Mouse (Mus musculus): ENCODE data around the gene Fgfr2. TPM values are rescaled to one million over a fixed set of nuclear protein-coding genes. Genes with fewer than 3 reads are reported as not detected.
A peak's percentile ranks its signal among the peaks of the same experiment; 100 is the strongest.

The Fgfr2 gene
- polyA plus RNA-seq, 1 experiment from 2014 or later = 39.4 TPM

DNA sequence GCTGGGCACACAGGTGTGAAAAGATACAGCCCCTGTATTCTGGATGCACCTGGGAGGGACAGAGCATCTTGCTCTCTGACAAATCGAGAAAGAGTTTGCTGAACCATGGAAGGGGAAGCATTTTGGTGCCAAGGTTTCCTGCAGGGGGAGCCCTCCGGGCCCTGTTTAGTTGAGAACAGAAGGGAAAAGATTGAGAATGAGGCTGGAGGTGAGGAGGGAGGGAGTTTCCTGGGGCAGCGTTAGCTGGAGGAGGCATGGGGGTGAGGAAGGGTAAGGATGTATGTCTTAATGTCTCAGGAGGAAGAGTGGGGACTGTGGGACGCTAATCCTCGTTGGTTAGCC, 1524.7 kb downstream of the Fgfr2 start:
- H3K4me2 ChIP-seq (replicated peaks) = peak overlapping the region; percentile 34
- 2% methylated on average over 5 of the region's 5 CpGs for whole genome bisulfite sequencing
- H3K4me1 ChIP-seq (replicated peaks) = peaks cover 30% of the 10 kb centered on the region
- H3K9ac ChIP-seq (replicated peaks) = peak overlapping the region; percentile 30; the same call in 1 of the 2 replicates
- H3K9me3 ChIP-seq = no peaks in the 10 kb centered on the region
- H3K27me3 ChIP-seq = peaks cover 73% of the 10 kb centered on the region
- ATAC-seq = peak; percentile 49
- no peak overlapping the region for H3K4me3 ChIP-seq (replicated peaks)
- peak overlapping the region; percentile 36; the same call in 1 of the 2 replicates for H3K27ac ChIP-seq
- H3K36me3 ChIP-seq = no peaks in the 10 kb centered on the region

DNA sequence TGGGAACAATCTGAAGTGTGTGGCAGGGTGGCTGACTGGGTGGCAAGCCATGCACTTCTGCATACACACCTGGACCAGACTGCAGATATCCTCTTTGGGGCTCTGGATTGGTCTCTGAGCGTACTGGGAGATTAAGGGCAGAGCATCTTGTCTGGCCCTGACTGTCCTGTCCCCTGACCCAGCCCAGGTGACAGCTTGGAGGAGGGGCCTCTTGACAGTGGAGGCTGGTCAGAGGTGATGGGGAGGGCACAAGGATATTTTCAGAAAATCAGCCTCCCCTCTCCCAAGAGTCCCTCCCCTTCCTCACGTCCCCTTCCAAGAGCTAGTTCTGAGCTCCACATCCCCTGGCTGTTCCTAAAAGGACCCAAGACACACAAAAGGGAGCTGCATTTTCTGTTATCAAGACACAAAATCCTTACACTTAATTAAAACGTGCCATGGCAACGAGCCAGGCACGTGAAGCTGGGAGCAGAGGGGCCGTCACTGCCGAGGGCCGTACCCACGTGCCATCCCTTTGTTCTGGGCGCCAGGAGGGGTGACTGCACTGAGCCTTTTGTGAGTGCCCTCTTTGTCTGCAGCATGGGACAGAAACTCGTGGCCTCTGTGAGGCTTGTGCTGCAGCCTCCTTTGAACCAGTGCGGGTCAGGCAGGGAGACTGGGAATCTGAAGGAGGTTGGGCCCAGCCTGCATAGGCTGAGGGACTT, 1525.2 kb downstream of the Fgfr2 start:
- Histone ChIP-seq H3K9ac (replicated peaks) (peak overlapping the region; percentile 30; the same call in 1 of the 2 replicates), H3K4me2 (replicated peaks) (peak overlapping the region; percentile 34), H3K27me3 (peaks cover 74% of the 10 kb centered on the region), H3K9me3 (no peaks in the 10 kb centered on the region), H3K27ac (peak overlapping the region; percentile 36), H3K4me3 (replicated peaks) (no peak overlapping the region), H3K4me1 (replicated peaks) (peaks cover 26% of the 10 kb centered on the region), H3K36me3 (no peaks in the 10 kb centered on the region)
- ATAC-seq = peak; percentile 91
- WGBS = 3% methylated on average over 12 of the region's 12 CpGs

DNA sequence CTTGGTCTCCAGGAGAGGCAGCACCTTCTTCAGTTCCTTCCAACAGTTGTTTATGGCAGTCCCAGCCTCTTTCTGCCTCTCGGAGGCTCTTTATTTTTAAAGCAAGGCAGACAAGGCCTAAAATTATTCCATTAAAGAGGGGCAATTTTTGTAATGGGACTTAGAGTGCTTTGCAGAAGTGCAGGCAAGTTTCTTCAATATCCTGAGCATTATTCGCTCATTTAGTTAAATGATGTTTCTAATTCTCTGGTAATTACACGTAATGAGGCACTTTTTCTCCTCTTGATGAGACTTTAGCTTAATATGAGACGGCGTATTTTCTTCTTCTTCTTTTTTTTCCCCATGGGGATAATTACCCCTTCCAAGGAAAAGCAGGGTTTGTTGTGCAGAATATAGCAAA, 1537.6 kb downstream of the Fgfr2 start:
- H3K4me2 ChIP-seq (replicated peaks) = no peak overlapping the region
- H3K36me3 ChIP-seq = no peaks in the 10 kb centered on the region
- no peaks in the 10 kb centered on the region for H3K4me1 ChIP-seq (replicated peaks)
- WGBS = 83% methylated on average over 5 of the region's 5 CpGs
- no peak overlapping the region for H3K4me3 ChIP-seq (replicated peaks)
- ATAC-seq = no peak
- H3K27ac ChIP-seq = no peak overlapping the region
- H3K9me3 ChIP-seq = no peaks in the 10 kb centered on the region
- peaks cover 28% of the 10 kb centered on the region for H3K27me3 ChIP-seq
- no peak overlapping the region for H3K9ac ChIP-seq (replicated peaks)

DNA sequence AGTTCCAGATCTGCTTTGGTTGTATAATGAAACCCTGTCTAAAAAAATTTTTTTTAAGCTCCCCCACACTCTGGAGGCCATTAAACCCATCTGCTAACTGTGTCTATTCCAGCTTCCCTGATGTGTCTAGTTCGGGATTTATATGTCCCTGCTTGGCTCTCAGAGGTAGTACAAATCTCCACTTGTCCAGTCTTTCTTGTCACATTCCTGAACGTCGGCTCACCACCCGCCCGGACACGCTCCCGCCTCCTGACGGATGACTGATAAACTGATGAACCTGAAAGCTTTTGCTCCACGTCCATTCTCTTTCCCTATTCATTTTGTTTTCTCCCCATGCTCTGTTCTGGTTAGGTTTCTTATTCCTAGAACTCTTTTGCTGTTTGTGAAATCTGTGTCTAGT, 1541.0 kb downstream of the Fgfr2 start:
- Histone ChIP-seq H3K9me3 (no peaks in the 10 kb centered on the region), H3K4me3 (replicated peaks) (no peak overlapping the region), H3K36me3 (no peaks in the 10 kb centered on the region), H3K9ac (replicated peaks) (no peak overlapping the region), H3K27me3 (peaks cover 11% of the 10 kb centered on the region; the same call in 1 of the 2 replicates), H3K4me2 (replicated peaks) (no peak overlapping the region), H3K4me1 (replicated peaks) (no peaks in the 10 kb centered on the region), H3K27ac (no peak overlapping the region)
- no peak for ATAC-seq
- WGBS = 68% methylated on average over 9 of the region's 9 CpGs

DNA sequence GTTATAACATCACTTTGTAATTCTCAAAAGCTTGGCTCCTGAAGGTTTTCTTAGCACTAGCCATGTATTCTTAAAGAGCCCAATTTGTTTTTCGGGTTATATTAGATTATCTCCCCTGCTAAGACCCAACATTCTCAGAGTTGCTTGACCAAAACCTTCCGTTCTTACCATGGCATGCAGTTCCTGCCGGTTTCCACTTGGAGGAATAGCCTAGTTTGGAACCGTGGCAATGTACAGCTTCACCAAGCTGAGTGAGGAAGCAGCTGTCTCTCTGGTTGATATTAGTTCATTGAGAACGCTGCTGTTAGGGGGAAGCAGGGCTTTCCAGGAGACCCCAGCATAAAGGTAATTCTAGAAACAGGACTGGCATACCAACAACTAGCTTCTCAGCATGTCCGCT, 1547.9 kb downstream of the Fgfr2 start:
- Histone ChIP-seq H3K4me3 (replicated peaks) (no peak overlapping the region), H3K4me2 (replicated peaks) (no peak overlapping the region), H3K27me3 (no peaks in the 10 kb centered on the region), H3K27ac (no peak overlapping the region), H3K4me1 (replicated peaks) (no peaks in the 10 kb centered on the region), H3K9ac (replicated peaks) (no peak overlapping the region), H3K9me3 (no peaks in the 10 kb centered on the region), H3K36me3 (peaks cover 31% of the 10 kb centered on the region)
- 81% methylated on average over 6 of the region's 6 CpGs for WGBS
- ATAC-seq = no peak

DNA sequence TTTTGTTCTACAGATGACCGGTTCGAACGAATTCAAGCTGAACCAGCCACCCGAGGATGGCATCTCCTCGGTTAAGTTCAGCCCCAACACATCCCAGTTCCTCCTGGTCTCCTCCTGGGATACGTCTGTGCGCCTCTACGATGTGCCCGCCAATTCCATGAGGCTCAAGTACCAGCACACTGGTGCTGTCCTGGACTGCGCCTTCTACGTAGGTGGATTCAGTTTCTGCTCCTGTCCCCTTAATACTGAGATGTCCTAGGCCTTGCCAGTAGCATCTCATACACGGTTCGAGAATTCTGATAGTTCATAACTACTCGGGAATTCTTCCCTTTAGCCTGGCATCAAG, 1562.5 kb downstream of the Fgfr2 start:
- H3K4me2 ChIP-seq (replicated peaks) = peak overlapping the region; percentile 68
- H3K9ac ChIP-seq (replicated peaks) = peak overlapping the region; percentile 81
- H3K9me3 ChIP-seq = no peaks in the 10 kb centered on the region
- under 1% methylated on average over 14 of the region's 14 CpGs for WGBS
- peaks cover 30% of the 10 kb centered on the region for H3K36me3 ChIP-seq
- peaks cover 39% of the 10 kb centered on the region for H3K27me3 ChIP-seq
- H3K27ac ChIP-seq = peak overlapping the region; percentile 82
- H3K4me1 ChIP-seq (replicated peaks) = peaks cover 39% of the 10 kb centered on the region
- ATAC-seq = peak; percentile 69
- peak overlapping the region; percentile 71 for H3K4me3 ChIP-seq (replicated peaks)

DNA sequence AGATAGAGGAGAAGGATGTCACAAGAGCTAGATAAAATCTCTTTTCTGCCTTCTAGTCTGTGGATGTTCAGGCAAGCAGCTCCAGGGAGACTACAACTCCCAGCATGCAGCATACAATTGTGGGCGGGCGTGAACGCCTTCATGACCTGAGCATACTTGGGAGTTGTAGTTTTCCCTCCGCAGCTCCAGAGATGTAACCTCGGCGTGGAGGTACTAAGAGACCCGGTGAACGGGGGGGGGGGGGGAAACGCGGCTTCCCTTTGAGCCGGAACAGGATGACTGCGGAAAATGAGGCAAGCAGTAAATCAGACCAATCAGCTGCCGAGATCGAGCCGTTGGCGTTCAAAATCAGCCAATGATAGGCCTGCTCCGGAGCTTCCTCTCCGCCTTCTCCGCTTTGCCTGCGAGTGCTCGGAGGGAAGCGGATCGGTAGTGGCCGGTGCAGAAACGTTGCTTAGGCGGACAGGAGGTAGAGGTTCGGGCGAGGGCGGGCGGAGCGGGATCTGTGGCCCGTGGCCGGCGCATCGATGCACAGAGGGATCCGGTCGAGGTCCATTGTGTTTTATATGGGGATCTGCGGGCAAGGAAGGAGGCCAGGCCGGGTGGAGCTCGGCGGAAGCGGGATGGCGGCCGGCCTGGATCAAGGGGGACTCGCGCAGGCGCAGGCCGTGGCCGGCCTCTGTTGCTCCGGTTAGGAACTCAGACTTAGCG, 1563.0 kb downstream of the Fgfr2 start, which contains the start of gene Bub3:
Gene Bub3 (plus strand): TSS at position 237 of the 711 bp plus-strand sequence.
- H3K27ac ChIP-seq = peak within 1 kb of the TSS; percentile 82
- H3K4me2 ChIP-seq (replicated peaks) = peak within 1 kb of the TSS; percentile 68
- WGBS = under 1% methylated on average over 44 of the region's 51 CpGs
- no peaks in the 10 kb centered on the region for H3K9me3 ChIP-seq
- peak within 1 kb of the TSS; percentile 81 for H3K9ac ChIP-seq (replicated peaks)
- H3K4me1 ChIP-seq (replicated peaks) = peaks cover 45% of the 10 kb centered on the region
- peaks cover 44% of the 10 kb centered on the region for H3K27me3 ChIP-seq
- peak; percentile 96 for ATAC-seq
- H3K4me3 ChIP-seq (replicated peaks) = peak within 1 kb of the TSS; percentile 71
- peaks cover 29% of the 10 kb centered on the region for H3K36me3 ChIP-seq

DNA sequence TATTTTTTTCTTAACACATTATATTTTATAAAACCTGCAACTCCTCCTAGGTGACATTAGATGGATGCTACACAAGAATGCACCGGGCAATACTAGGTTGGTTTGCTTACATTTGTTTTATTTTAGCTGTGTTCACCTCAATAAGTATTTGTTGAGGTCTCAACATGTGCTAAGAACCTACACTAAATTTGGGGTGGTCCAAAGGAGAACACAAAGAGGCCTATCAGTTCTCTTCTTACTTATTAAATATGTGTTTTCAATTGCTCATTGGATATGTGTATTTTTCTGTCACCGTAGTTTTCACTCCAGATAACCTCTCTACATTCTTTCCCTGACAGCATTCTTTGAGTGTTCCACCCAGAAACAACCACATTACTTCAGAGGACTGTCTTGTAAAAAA, 1565.4 kb downstream of the Fgfr2 start:
- Histone ChIP-seq H3K4me2 (replicated peaks) (no peak overlapping the region), H3K27me3 (peaks cover 68% of the 10 kb centered on the region), H3K27ac (no peak overlapping the region), H3K4me1 (replicated peaks) (peaks cover 47% of the 10 kb centered on the region), H3K36me3 (peaks cover 10% of the 10 kb centered on the region), H3K9me3 (no peaks in the 10 kb centered on the region), H3K4me3 (replicated peaks) (no peak overlapping the region), H3K9ac (replicated peaks) (no peak overlapping the region)
- ATAC-seq = no peak
- 37% methylated on average over 2 of the region's 2 CpGs for WGBS

DNA sequence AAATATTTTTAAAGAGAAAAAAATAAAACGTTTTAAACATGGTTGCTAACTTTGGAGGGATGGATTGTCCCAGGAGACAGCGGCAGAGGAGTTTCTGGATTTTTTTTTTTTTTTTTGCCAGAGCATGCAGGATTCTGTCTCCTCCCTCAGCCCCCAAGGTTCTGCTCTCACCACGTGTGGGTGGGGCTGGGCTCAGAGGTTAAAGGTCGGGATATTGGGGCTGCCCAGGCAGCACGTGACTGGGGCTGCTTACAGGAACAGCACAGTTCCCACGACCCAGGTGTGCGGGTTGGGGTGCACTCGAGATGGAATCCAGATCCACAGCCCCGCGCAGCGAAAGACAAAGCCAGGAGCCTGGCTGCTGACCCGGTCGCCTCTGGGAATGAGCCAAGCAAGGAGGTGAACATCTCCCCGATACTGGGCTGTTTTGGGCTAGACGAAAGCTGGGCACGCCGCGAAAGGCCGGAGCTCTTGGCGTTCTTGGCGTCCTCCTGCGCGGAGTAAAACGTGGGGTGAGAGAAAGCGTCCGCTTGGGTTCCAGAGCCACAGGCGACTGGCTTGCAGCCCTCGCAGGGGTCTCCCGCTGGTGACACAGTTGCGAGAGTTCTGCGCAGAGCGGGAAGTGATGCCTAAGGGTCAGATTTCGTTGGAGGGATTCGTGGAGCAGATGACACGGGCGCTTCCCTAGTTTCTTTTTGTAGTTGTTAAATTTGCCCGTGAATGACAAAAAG, 1566.4 kb downstream of the Fgfr2 start:
- WGBS = under 1% methylated on average over 37 of the region's 37 CpGs
- H3K4me1 ChIP-seq (replicated peaks) = peaks cover 37% of the 10 kb centered on the region
- no peaks in the 10 kb centered on the region for H3K36me3 ChIP-seq
- no peak overlapping the region; the same call in 1 of the 2 replicates for H3K4me3 ChIP-seq (replicated peaks)
- peaks cover 78% of the 10 kb centered on the region for H3K27me3 ChIP-seq
- H3K4me2 ChIP-seq (replicated peaks) = no peak overlapping the region
- H3K9ac ChIP-seq (replicated peaks) = no peak overlapping the region
- no peak overlapping the region for H3K27ac ChIP-seq
- no peak for ATAC-seq
- H3K9me3 ChIP-seq = no peaks in the 10 kb centered on the region

DNA sequence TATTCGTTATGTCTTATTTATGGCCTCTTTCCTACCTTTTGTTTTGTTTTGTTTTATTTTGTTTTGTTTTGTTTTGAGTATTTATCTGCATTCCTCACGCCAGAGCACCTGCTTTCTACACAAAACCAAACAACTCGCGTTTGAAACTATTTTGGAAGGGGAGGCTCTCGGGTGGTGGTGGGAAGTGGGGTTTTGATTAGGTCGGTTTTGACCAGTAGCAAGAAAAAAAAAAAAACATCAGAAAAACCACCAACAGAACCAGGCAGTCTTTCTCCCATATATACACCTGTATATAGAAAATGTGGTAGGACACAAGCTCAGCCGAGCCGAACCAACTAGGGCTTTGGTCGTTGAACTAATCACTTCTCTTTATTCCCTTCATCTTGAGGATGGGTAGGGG, 1567.0 kb downstream of the Fgfr2 start:
- no peak overlapping the region for H3K27ac ChIP-seq
- peaks cover 32% of the 10 kb centered on the region for H3K4me1 ChIP-seq (replicated peaks)
- H3K4me2 ChIP-seq (replicated peaks) = no peak overlapping the region

DNA sequence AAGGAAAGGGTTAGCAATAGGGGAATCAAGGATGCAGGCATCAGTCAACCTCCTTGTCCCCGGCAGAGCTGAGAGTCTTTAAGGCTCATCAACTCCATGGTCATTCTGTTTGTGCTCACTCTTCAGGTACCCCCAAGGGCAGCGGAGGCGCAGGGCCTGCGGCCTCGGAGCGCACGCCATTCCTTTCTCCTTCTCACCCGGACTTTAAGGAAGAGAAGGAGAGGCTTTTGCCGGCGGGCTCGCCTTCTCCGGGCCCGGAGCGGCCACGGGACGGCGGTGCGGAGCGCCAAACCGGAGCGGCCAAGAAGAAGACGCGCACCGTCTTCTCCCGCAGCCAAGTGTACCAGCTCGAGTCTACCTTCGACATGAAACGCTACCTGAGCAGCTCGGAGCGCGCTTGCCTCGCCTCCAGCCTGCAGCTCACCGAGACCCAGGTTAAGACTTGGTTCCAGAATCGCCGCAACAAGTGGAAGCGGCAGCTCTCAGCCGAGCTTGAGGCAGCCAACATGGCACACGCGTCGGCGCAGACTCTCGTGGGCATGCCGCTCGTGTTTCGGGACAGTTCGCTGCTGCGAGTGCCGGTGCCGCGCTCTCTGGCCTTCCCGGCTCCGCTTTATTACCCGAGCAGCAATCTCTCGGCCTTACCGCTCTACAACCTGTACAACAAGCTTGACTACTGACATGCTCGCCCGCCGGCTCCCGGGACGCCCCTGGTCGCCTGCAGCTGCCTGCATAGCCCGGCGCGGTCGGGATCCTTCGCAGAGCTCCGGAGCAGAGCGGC, 1567.7 kb downstream of the Fgfr2 start:
- Histone ChIP-seq H3K36me3 (no peaks in the 10 kb centered on the region), H3K27me3 (peaks cover 90% of the 10 kb centered on the region), H3K9ac (replicated peaks) (no peak overlapping the region), H3K9me3 (no peaks in the 10 kb centered on the region), H3K4me3 (replicated peaks) (peak overlapping the region; percentile 23), H3K27ac (no peak overlapping the region), H3K4me1 (replicated peaks) (peaks cover 28% of the 10 kb centered on the region), H3K4me2 (replicated peaks) (peak overlapping the region; percentile 22)
- no peak for ATAC-seq
- under 1% methylated on average over 68 of the region's 68 CpGs for WGBS

More for the DNA sequence above, 1567.0 kb downstream of the Fgfr2 start:
- no peaks in the 10 kb centered on the region for H3K36me3 ChIP-seq
- no peak overlapping the region for H3K9ac ChIP-seq (replicated peaks)
- no peak for ATAC-seq
- 2% methylated on average over 9 of the region's 9 CpGs for WGBS
- H3K4me3 ChIP-seq (replicated peaks) = 0 out of 2 replicates have a peak overlapping the region, but pooled peaks have one; percentile 23
- peaks cover 84% of the 10 kb centered on the region for H3K27me3 ChIP-seq
- no peaks in the 10 kb centered on the region for H3K9me3 ChIP-seq

All from midbrain, embryonic 13.5 days (tissue).